Mouse (Mus musculus): ENCODE measurements around the gene Cd6.

The Cd6 gene

GRCm38 (mm10) chr19:10739916-10740315 is 89.9 kb downstream of the Cd6 start:
- DNase-seq (ENCODE audit: extremely low spot score, low read depth, low spot score): no peak
